Mouse (Mus musculus): Measurements from ENCODE around the gene Tmem131. TPM values are rescaled to one million over a fixed set of nuclear protein-coding genes. Genes with fewer than 3 reads are reported as not detected.
"Not testable (repeated sequence)": the region's sequence is repeated elsewhere in the genome, so short reads cannot be mapped to it uniquely, and the experiment has no call there.

Gene Tmem131
- polyA plus RNA-seq, 1 experiment from 2014 or later: 10.3 TPM

DNA sequence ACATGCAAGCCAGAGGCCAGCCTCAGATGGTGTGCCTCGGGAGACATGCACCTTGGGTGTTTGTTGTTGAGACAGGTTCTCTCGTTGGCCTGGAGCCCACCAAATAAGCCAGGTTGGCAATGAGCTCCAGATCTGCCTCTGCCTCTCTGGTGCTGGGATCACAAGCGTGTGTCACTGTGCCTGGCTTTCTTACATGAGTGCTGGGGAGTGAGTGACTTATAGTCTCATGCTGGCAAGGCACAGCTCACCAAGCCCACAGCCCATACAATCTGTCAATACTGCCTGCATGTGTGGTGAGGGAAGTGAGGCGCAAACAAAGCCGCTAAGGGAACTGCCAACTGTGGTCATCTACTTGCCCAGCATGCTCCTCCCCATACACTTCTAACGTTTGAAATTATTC, 39.0 kb downstream of the Tmem131 start:
- no peaks in the 10 kb centered on the region for H3K9me3 ChIP-seq (replicated peaks)
- peaks cover 6% of the 10 kb centered on the region; the same call in 1 of the 2 replicates for H3K36me3 ChIP-seq
- no peaks in the 10 kb centered on the region for H3K27me3 ChIP-seq (ENCODE audit: low read depth, poor library complexity, severe bottlenecking)
- no peak overlapping the region for H3K4me3 ChIP-seq
- DNase-seq (ENCODE audit: low spot score): no peak
- 0 out of 2 replicates have a peak overlapping the region, but pooled peaks have one; percentile 38 for H3K27ac ChIP-seq (replicated peaks)
- H3K4me1 ChIP-seq: no peaks in the 10 kb centered on the region
- 79% methylated on average over 6 of the region's 6 CpGs for WGBS

- WGBS: 65% methylated on average over 3 of the region's 3 CpGs
- no peak for DNase-seq (ENCODE audit: low spot score)
- H3K27me3 ChIP-seq (ENCODE audit: low read depth, poor library complexity, severe bottlenecking): no peaks in the 10 kb centered on the region
These were observed 39.4 kb downstream of the Tmem131 start for GRCm38 (mm10) chr1:36904084-36904451.

GRCm38 (mm10) chr1:36903376-36904083, 39.9 kb downstream of the Tmem131 start:
- no peaks in the 10 kb centered on the region for H3K9me3 ChIP-seq (replicated peaks)
- peaks cover 6% of the 10 kb centered on the region; the same call in 1 of the 2 replicates for H3K36me3 ChIP-seq
- H3K27ac ChIP-seq (replicated peaks): no peak overlapping the region
- no peaks in the 10 kb centered on the region for H3K4me1 ChIP-seq
- DNase-seq (ENCODE audit: low spot score): no peak
- H3K27me3 ChIP-seq (ENCODE audit: low read depth, poor library complexity, severe bottlenecking): no peaks in the 10 kb centered on the region
- WGBS: 90% methylated on average over 15 of the region's 15 CpGs
- no peak overlapping the region for H3K4me3 ChIP-seq

More at GRCm38 (mm10) chr1:36904084-36904451, 39.4 kb downstream of the Tmem131 start:
- H3K36me3 ChIP-seq: peaks cover 6% of the 10 kb centered on the region; the same call in 1 of the 2 replicates
- no peak overlapping the region for H3K4me3 ChIP-seq
- no peaks in the 10 kb centered on the region for H3K4me1 ChIP-seq
- no peak overlapping the region for H3K27ac ChIP-seq (replicated peaks)
- H3K9me3 ChIP-seq (replicated peaks): no peaks in the 10 kb centered on the region

GRCm38 (mm10) chr1:36902533-36903315, 40.7 kb downstream of the Tmem131 start:
- H3K27me3 ChIP-seq (ENCODE audit: low read depth, poor library complexity, severe bottlenecking): no peaks in the 10 kb centered on the region
- WGBS: 92% methylated on average over 11 of the region's 11 CpGs
- H3K27ac ChIP-seq (replicated peaks): no peak overlapping the region
- H3K9me3 ChIP-seq (replicated peaks): no peaks in the 10 kb centered on the region
- H3K4me1 ChIP-seq: no peaks in the 10 kb centered on the region
- DNase-seq (ENCODE audit: low spot score): no peak
- no peak overlapping the region for H3K4me3 ChIP-seq
- H3K36me3 ChIP-seq: peaks cover 5% of the 10 kb centered on the region; the same call in 1 of the 2 replicates

DNA sequence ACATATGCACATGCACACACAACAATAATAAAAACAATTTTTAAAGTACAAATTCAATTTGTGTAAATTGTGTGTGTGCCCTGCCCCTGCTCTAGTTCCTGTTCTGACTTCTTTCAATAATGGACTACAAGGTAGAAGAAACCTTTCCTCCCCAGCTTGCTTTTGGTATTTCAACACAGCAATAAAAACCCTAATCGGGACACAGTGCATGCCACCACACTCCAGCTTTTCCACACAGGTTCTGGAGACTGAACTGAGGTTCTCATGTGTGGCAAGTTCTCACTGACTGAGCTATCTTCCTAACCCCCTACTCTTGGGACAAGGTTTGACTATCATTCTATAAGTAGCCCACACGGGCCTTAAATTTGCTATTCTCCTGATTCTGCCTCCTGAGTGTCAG, 43.8 kb downstream of the Tmem131 start:
- no peak overlapping the region for H3K27ac ChIP-seq (replicated peaks)
- DNase-seq (ENCODE audit: low spot score): no peak
- no peaks in the 10 kb centered on the region for H3K4me1 ChIP-seq
- 88% methylated on average over 2 of the region's 2 CpGs for whole genome bisulfite sequencing
- no peaks in the 10 kb centered on the region for H3K36me3 ChIP-seq
- H3K9me3 ChIP-seq (replicated peaks): no peaks in the 10 kb centered on the region
- H3K27me3 ChIP-seq (ENCODE audit: low read depth, poor library complexity, severe bottlenecking): no peaks in the 10 kb centered on the region
- H3K4me3 ChIP-seq: no peak overlapping the region

- Histone ChIP-seq H3K4me3 (no peak overlapping the region), H3K4me1 (peaks cover 8% of the 10 kb centered on the region; the same call in 1 of the 2 replicates), H3K27me3 (ENCODE audit: low read depth, poor library complexity, severe bottlenecking) (no peaks in the 10 kb centered on the region), H3K36me3 (no peaks in the 10 kb centered on the region), H3K27ac (replicated peaks) (no peak overlapping the region), H3K9me3 (replicated peaks) (no peaks in the 10 kb centered on the region)
- WGBS: 91% methylated on average over 4 of the region's 4 CpGs
- no peak for DNase-seq (ENCODE audit: low spot score)
These were observed 47.0 kb downstream of the Tmem131 start for GRCm38 (mm10) chr1:36896423-36896822.

DNA sequence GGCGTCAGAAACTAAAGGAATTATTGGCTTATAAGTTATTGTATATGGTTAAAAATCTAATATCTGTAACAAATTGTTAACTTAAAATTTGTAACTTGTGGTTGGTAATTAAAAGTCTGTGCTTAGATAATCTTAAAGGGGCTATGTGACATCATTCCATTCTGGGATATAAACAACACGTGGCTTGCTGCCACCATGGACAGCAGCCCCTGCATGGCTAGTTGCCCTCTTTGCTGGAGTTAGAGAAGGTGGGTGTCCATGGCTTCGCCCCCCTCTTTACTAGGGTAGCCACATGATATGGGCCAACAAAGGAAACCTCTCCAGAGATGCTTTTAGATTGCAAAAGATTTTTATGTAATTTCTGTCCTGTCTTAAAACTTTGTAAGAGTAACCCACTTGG, 48.0 kb downstream of the Tmem131 start:
- WGBS: 84% methylated on average over 3 of the region's 3 CpGs

DNA sequence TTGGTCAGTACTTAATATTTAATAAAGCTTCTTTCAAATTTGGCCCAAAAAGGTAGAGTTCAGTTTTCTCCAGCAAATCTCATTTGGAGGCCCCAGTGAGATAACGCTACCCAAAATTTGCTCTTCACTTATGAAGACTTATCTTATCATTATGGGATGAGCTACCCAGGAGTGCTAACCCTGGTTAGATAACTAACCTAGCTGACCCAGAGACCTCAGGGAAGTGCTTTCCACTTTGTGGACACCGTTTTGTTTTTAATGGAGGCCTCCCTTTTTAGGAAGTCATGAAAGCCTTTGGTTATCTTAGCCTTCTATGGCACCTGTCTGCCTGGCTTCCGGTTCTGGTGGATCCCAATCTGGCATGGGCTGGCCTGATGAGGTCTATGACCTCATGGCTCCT, 49.3 kb downstream of the Tmem131 start:
- Histone ChIP-seq H3K9me3 (replicated peaks) (no peaks in the 10 kb centered on the region), H3K27me3 (ENCODE audit: low read depth, poor library complexity, severe bottlenecking) (no peaks in the 10 kb centered on the region), H3K4me3 (no peak overlapping the region), H3K36me3 (no peaks in the 10 kb centered on the region), H3K4me1 (peaks cover 8% of the 10 kb centered on the region; the same call in 1 of the 2 replicates), H3K27ac (replicated peaks) (no peak overlapping the region)
- 96% methylated on average over 3 of the region's 3 CpGs for WGBS
- DNase-seq (ENCODE audit: low spot score): no peak

More for the DNA sequence above, 48.0 kb downstream of the Tmem131 start:
- Histone ChIP-seq H3K4me1 (peaks cover 8% of the 10 kb centered on the region; the same call in 1 of the 2 replicates), H3K4me3 (no peak overlapping the region), H3K27me3 (ENCODE audit: low read depth, poor library complexity, severe bottlenecking) (no peaks in the 10 kb centered on the region), H3K27ac (replicated peaks) (no peak overlapping the region), H3K36me3 (no peaks in the 10 kb centered on the region), H3K9me3 (replicated peaks) (no peaks in the 10 kb centered on the region)
- DNase-seq (ENCODE audit: low spot score): no peak

- H3K36me3 ChIP-seq; H3K9me3 ChIP-seq (replicated peaks); H3K27ac ChIP-seq (replicated peaks); H3K27me3 ChIP-seq (ENCODE audit: low read depth, poor library complexity, severe bottlenecking); DNase-seq (ENCODE audit: low spot score); H3K4me3 ChIP-seq; H3K4me1 ChIP-seq: not testable (repeated sequence)
- 93% methylated on average over 5 of the region's 5 CpGs for WGBS
These were observed 49.7 kb downstream of the Tmem131 start for GRCm38 (mm10) chr1:36893720-36894119.

DNA sequence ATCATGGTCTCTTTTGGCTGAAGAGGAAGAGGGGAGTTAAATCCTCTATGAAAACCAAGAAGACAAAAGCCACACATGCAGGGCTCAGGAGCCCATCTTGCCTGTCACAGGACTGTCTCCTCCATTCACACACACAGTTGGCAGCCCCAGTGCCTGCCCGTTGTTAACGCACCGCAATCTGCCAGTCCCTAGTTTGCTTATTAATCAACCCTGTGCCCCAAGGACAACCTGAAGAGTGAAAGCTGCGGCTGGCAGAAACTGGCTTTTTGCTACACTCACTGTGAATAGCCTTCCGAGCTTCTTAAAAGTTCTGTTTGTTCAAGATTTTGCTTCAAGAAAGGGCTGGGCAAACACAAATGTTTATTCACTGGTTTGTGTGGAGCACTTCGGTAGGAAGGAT, 50.3 kb downstream of the Tmem131 start:
- no peak for DNase-seq (ENCODE audit: low spot score)
- Histone ChIP-seq H3K27ac (replicated peaks) (no peak overlapping the region), H3K9me3 (replicated peaks) (no peaks in the 10 kb centered on the region), H3K4me1 (peaks cover 8% of the 10 kb centered on the region; the same call in 1 of the 2 replicates), H3K4me3 (no peak overlapping the region), H3K36me3 (peaks cover 4% of the 10 kb centered on the region; the same call in 1 of the 2 replicates), H3K27me3 (ENCODE audit: low read depth, poor library complexity, severe bottlenecking) (no peaks in the 10 kb centered on the region)
- 76% methylated on average over 6 of the region's 6 CpGs for WGBS

DNA sequence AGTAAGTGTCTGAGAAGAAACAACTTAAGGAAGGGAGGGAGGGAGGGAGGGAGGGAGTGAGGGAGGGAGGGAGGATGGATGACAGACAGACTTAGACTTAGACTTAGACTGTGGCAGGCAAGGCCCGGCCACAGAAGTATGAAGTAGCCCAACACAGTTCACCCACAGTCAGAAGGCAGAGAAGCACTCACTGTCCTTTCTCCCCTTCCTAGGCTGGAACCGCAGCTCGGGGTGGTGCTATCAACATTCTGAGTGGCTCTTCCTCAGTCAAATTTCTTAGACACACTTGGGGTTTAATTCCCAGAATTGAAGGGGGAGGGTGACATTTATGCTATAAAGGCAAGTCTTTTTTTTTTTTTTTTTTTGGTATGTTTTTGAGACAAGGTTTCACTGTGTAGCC, 51.0 kb downstream of the Tmem131 start:
- peaks cover 8% of the 10 kb centered on the region; the same call in 1 of the 2 replicates for H3K4me1 ChIP-seq
- DNase-seq (ENCODE audit: low spot score): no peak
- no peak overlapping the region for H3K4me3 ChIP-seq
- no peaks in the 10 kb centered on the region for H3K27me3 ChIP-seq (ENCODE audit: low read depth, poor library complexity, severe bottlenecking)
- WGBS: 83% methylated on average over 3 of the region's 3 CpGs
- no peak overlapping the region for H3K27ac ChIP-seq (replicated peaks)
- H3K9me3 ChIP-seq (replicated peaks): no peaks in the 10 kb centered on the region
- peaks cover 4% of the 10 kb centered on the region; the same call in 1 of the 2 replicates for H3K36me3 ChIP-seq

DNA sequence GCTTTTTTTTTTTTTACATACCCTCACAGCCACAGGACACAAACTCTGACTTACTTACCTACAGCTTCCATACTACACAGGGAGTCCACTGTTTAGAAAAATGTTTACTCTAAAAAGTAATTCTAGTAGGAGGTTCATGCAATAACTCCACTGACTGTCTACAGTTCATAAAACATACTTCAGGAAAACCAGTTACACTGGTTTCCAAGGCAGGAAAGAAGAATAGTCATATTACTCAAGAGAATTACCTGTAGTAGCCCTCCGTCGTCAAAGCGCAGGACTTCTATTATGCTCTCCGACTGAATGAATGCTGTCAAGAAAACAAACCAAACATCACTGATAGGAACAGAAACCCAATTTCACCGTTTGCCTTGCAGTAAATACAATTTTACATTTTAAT, 54.5 kb downstream of the Tmem131 start:
- Histone ChIP-seq H3K4me1 (peaks cover 17% of the 10 kb centered on the region), H3K36me3 (peaks cover 10% of the 10 kb centered on the region), H3K27me3 (ENCODE audit: low read depth, poor library complexity, severe bottlenecking) (no peaks in the 10 kb centered on the region), H3K4me3 (no peak overlapping the region), H3K9me3 (replicated peaks) (no peaks in the 10 kb centered on the region), H3K27ac (replicated peaks) (no peak overlapping the region)
- WGBS: 96% methylated on average over 5 of the region's 5 CpGs
- no peak for DNase-seq (ENCODE audit: low spot score)

GRCm38 (mm10) chr1:36887172-36887571, 56.3 kb downstream of the Tmem131 start:
- DNase-seq (ENCODE audit: low spot score): no peak
- H3K27ac ChIP-seq (replicated peaks): no peak overlapping the region
- 90% methylated on average over 3 of the region's 3 CpGs for WGBS
- no peaks in the 10 kb centered on the region for H3K27me3 ChIP-seq (ENCODE audit: low read depth, poor library complexity, severe bottlenecking)
- peaks cover 14% of the 10 kb centered on the region for H3K4me1 ChIP-seq
- peaks cover 10% of the 10 kb centered on the region for H3K36me3 ChIP-seq
- no peak overlapping the region for H3K4me3 ChIP-seq
- no peaks in the 10 kb centered on the region for H3K9me3 ChIP-seq (replicated peaks)

All from midbrain, embryonic 10.5 days (tissue).